Mouse (Mus musculus): Measurements from ENCODE around the gene Pdcd4.
A peak's percentile ranks its signal among the peaks of the same experiment; 100 is the strongest.

Pdcd4 gene

DNA sequence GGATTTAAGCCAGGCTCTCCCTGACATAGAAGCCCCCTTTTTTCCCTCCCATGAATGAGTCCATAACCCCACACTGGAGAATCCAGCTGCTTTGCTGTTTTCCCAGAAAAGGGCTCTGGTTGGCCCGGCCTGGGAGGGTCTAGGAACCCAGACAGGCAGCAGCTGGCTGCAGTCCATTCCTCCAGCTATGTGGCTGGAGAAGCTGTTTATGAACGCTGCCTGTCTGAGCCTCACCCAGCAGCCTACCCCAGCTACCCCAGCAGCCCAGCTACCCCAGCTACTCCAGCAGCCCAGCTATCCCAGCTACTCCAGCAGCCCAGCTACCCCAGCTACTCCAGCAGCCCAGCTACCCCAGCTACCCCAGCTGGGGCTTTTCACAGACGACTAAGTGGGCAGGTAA is at the start of gene Pdcd4:
Gene Pdcd4 (plus strand): TSS at position 171 of the 400 bp plus-strand sequence.
- DNase-seq (ENCODE audit: low spot score) = peak; percentile 52

DNA sequence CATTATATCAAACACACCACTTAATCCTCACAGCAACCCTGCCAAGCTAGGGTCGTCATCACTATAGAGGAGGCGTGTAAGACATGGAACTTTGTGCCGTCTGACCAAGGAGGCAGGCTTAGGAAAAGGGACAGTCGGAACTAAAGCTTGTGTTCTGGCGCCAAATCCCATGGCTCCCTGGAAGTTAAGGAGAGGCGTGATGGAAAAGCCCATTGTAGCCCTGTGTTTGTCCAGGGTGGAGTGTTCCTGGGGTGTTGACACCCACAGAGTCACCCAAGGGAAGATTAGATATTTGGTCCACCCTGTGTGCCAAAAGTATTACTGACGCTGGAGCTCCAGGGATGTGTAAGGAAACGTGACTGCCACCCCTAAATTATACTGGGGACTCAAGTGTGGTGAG is 48.1 kb upstream of the Pdcd4 start:
- no peak for DNase-seq (ENCODE audit: low spot score)

DNA sequence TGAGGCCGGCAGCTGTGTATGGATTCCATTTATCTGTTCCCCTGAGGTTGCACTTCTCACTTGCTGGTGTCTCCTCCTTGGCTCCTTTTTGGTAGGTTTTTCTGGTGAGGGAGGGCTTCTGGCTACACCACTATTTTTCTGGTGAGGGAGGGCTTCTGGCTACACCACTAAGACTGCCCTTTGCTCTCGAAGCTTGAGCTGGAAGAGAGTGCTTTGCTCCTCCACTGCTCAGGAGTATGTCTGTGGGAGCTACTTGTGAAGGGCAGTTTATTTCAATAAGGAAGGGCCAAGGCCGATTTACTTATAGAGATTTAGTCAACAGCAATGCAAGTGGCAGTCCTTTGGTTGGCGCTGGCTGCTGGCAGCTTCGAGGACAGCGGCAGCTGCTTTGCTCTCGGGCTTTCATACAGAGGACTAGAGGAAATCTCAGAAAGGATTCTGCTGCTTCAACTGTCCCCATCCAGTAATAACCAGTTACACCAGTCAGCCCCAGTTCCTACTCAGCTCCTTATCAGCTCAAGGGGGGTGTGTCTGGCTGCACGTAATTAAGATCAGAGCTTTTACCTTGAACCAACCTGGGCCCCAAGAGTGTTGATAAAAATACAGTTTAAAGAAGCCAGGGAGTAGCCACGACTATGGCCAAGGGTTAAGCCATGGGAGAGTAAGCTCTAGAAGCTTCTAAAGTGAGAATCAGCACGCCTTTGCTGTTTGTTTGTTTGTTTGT is 43.6 kb upstream of the Pdcd4 start:
- DNase-seq (ENCODE audit: low spot score) = no peak

DNA sequence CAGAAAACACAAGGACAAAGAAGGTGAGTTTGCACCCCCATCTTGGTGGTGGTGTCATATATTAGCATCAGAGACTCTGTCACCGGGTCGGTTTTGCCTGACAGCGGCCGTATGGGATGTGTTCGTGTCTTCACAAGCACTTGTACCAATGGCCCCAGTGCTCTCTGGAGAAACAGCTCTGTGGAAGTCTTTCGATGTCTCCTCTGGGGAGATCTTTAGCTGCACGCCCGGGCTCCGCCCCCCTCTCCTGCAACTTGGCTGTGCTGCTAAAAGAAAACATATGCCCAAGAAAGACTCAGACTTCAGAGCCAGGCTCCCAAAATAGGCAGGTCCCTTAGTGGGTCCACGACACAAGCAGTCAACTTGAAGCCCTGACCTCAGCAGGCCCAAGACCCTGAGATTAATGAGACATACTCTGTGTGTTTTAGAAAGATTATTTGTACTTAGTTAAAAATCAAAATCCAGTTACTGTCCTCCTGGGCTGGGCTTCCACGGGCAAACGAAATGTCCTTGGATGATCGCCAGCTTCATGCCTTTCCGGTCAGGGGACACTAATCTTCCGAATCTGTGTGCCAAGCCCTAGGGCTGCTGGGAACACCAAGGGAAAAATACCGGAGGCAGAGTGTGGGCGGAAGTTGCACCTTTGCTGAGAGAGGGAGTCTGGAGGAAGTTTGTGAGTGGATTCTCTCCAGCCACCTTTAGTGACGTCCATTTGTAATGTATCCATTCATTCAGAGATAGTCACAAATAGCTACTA is 41.7 kb upstream of the Pdcd4 start:
- DNase-seq (ENCODE audit: low spot score) = peak; percentile 81

DNA sequence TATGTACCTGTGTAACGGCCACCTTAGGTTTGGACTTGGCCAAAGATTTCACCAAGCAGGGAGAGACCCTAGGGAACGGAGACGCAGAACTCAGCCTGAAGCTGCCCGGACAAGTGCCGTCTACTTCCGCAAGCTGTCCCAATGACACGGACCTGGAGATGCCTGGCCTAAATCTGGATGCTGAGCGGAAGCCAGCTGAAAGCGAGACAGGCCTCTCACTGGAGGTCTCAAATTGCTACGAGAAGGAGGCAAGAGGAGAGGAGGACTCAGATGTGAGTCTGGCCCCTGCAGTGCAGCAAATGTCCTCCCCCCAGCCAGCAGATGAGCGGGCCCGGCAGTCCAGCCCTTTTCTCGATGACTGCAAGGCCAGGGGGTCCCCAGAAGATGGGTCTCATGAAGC is 40.7 kb upstream of the Pdcd4 start:
- DNase-seq (ENCODE audit: low spot score) = no peak

DNA sequence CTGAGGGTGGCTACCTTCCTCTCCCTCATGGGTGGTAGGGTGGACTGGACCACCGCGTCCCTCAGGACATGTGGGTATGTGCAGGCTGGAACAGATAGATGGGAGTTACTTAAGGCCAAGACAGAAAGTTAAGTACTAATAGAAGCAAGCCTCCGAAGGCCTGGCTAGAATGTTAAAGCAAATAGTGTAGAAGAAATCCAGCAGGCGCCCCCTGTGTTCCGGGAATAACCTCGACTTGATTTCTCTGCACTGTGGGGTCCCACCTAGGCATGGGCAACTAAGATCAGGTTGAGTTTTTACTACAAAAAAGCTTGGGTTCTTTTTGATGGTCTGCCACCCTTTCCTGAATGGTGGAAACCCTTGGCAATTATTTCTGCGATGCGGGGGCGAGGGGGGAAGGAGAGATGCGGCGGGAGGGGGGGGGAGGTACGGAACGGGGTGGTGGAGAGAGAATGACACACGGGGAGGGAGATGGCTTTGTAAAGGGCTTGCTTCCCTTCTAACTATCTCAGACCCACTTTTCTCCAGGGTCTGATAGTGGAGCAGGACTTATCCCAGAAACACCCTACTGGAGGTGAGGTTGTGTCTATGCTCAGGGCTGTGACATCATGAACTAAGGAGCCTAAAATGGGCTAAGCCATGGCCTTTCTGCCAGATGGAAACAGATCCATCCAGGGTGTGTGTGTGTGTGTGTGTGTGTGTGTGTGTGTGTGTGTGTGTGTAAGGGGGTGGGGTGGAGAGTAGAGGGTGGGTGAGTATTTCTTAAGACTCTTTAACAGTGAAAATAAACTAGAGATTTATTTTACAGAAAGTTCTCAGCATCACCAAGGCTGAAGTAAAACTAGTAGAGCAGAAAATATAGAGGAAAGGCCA is 40.0 kb upstream of the Pdcd4 start:
- DNase-seq (ENCODE audit: low spot score) = no peak

DNA sequence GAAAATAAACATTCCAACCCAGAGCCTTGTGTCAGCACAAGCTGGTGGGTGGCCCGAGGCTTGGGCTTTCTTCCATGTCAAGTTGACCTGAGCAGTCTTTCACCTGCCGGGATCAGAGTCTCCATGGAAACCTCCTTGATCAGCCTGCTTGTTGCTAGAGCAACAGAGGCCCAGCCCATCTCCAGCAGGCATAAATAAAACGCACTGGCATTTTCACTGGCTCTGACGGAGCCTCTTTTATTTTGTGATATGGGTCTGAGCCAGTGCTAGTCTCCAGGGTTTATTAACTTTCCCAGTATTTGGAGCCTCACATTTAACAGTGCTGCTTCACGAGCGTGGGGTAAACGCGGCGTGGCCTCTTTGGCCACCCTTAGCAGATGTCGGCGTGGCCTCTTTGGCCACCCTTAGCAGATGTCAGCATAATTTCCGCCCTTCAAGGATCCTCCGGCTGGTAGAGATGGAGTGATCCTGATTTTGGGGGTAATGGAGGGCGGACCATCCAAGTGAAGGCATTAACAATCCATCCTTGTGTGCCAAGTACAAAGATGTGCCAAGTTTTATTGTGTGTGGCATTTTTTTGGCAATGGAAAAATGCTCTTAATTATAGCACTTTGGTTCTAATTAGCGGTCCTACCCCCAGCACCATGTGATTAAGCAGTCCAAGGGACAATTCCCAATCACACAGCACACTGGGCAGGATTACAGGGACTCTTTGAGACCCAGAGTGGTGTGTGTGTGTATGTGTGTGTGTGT is 39.2 kb upstream of the Pdcd4 start:
- DNase-seq (ENCODE audit: low spot score) = peak; percentile 60

DNA sequence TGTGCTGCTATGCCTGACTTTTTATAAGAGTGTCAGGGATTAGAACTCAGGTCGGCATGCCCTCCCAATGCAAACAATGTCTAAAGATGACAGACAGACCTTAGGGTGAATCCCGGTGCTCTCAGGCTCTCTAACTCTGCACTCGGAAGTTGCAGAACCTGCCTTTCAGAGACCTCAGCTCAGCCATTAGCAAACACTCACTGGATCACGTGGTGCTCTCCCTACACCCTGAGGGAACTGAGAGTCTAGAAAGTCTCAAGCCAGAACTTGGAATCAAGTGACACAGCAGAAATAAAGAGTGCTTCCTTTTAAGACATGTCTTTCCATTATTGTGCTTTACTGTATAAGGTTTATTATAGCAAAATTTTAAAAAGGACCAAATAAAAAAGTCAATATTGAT is 37.1 kb upstream of the Pdcd4 start:
- DNase-seq (ENCODE audit: low spot score) = no peak

DNA sequence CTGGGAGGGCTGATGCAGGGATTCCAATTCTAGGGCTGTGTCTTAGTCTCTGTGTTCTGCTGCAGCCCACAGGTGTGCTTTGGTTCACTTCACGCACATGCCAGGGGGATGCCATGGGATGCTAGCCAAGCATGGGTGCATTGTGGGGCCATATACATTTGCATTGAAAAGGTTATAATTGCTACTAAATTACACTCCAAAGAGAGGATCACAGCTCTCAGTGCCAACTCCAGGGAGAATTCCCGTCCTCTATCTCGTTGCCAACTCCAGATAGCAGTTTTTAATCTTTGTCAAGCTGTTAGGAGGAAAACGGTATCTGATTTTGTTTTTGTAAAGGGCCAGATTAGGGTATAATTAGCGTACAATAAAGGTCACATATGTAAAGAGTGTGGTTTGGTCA is 36.2 kb upstream of the Pdcd4 start:
- DNase-seq (ENCODE audit: low spot score) = no peak

DNA sequence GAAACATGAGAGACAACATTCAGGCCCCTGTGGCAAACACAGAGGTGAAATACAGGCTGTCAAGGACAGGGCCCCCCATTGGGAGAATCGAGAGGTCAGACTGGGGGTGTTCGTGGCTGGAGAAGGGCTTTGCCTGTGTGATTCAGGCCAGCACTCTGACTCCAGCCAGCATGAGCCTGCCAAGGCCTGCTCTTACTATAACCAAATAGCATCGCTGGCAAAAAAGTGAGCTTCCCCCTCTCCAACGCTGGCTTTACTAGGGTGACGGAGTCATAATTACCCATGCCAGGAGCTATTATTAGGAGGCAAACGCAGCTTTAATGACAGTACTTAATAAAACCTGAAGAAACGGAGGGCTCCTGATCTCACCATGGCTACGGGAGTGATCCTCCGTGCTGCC is 35.2 kb upstream of the Pdcd4 start:
- no peak for DNase-seq (ENCODE audit: low spot score)

DNA sequence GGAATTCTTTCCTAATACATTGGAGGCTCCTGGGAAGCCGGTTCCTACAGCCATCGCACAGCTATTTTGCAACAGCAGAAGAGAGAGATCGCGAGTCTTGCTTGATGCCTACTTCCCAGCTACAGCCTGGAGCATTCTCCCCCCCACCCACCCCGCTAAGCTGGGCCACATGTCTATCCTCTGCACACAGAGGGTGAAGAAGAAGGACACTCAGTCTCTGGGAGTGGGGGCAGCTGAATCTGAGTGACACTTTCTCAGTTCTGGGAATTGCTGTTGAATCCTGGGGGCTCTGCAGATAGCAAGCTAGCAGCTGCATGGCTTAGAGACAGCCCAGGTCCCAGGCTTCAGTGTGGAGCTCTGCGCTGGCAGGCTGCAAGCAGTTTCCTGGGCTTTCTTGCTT is 34.1 kb upstream of the Pdcd4 start:
- DNase-seq (ENCODE audit: low spot score) = no peak

DNA sequence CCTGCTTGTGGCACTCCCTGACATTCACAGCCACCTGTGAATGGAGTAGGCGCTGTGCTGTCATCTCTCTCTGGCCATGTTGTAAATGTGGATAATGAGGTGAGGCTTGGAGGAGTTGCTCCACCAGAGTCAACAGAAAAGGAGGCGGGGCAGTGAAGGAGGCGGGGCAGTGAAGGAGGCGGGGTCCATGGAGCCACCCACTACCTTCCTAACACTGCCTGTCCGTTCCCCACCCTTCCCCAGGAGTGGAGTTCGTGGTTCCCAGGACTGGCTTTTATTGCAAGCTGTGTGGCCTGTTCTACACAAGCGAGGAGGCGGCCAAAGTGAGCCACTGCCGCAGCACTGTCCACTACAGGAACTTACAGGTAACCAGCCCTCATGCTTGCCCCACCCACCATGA is 32.9 kb upstream of the Pdcd4 start:
- no peak for DNase-seq (ENCODE audit: low spot score)

DNA sequence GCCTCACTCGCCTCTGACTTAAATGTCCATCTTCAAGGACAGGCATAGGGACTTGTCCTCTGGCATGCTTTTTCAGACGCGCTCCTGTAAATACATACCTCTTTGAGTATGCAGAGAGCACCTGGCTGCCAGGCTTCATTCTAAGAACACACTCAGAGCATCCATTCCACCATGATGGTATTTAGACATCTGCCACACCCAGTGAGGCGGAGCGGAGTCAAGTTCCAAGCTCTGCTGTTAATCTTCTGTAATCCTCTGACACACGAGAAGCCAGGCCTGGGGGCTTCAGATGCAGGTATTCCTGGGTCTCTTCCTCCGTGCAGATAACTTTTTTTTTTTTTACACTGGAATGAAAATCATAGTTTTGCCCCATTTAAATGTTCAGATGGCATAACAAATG is 32.4 kb upstream of the Pdcd4 start:
- no peak for DNase-seq (ENCODE audit: low spot score)

DNA sequence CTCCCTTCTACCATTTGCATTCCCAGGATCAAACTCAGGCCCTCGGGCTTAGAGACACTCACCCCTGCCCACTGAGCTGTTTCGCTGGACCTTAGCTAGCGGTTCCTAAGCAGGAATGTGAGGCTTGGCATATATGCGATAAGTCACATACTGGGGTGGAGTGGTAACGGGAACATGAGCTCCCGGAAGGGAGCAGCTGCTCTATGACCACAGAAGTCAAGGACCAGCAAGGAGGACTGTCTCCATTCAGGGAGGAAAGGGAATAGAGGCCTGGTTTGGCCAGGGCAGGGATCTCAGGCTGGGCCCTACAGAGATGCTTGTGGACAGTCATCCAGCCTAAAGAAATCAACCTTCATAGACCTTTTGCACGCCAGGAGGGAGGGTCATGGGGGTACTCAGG is 30.7 kb upstream of the Pdcd4 start:
- no peak for DNase-seq (ENCODE audit: low spot score)

DNA sequence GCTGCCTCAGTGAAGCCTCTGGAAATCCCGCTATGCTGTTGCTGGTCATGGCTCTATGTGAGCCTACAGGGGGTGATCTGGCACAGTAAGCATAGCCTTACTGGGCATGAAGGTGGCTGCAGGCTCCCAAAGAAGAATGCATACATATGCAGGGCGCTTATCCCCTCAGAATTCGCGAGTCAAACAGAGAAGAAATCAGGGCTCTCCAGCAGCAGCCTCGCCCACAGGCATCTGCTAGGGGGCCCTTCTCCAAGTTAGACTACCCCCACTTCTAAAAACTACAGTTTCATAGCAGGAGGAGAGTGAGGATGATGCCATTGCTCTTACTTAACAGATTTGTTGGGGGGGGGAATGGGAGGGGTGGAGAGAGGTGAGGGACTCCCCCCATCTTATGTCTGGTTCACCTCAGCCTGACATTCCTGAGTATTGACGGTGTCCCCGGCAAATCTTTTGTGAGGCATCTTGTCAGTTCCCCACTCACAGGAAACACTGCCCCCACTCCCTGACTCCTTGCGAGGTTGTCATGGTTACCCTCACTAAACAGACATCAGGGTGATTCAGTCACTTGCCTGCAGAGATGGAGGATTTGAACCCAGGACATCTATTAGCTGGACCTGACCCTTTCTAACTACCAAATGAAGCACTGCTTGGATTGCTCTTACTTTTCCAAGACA is 29.3 kb upstream of the Pdcd4 start:
- no peak for DNase-seq (ENCODE audit: low spot score)

DNA sequence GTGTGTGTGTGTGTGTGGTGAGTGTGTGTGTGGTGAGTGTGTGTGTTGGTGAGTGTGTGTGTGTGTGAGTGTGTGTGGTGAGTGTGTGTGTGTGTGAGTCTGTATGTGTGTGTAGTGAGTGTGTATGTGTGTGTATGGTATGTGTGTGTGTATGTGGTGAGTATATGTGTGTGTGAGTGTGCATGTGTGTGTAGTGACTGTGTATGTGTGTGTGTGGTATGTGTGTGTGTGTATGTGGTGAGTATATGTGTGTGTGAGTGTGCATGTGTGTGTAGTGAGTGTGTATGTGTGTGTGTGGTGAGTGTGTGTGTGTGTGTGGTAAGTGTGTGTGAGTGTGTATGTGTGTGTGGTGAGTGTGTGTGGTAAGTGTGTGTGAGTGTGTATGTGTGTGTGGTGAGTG is 24.8 kb upstream of the Pdcd4 start:
- DNase-seq (ENCODE audit: low spot score) = no peak

DNA sequence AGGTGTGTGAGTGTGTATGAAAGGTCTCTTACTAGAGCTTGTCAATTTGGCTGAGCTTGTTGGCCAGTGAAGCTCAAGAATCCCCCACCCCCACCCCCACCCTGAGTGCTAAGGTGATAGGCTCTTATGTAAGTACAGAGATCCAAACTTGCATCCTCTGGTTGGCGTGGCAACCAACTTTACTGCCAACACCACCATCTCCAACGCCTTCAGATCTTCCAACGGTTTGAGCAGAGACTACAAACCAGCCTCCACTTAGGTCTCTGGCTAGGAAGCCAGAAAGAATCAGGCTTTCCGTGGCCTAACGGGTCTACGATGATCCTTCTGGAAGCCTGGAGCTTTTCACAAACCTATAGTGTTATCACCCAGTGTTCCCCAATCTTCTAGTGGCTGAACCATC is 23.9 kb upstream of the Pdcd4 start:
- DNase-seq (ENCODE audit: low spot score) = no peak

DNA sequence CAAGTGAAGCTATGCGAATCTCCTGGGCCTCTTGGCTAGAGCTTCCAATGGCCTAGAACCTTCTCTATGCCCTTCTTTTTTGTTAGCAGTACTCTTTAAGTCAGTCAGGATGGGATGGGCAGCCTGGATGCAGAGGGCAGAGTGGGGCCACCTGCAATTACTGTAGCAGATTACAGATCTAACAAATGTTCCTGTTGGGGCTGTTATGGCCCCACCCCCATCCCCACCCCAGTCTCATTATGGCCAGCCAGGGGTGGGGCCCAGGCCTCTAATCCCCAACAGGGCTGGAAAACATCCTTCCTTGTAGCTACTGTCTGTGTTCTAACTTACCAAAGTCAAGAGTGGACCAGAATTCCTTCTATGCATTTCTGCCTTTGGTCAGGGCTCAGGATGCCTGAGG is 23.2 kb upstream of the Pdcd4 start:
- no peak for DNase-seq (ENCODE audit: low spot score)

DNA sequence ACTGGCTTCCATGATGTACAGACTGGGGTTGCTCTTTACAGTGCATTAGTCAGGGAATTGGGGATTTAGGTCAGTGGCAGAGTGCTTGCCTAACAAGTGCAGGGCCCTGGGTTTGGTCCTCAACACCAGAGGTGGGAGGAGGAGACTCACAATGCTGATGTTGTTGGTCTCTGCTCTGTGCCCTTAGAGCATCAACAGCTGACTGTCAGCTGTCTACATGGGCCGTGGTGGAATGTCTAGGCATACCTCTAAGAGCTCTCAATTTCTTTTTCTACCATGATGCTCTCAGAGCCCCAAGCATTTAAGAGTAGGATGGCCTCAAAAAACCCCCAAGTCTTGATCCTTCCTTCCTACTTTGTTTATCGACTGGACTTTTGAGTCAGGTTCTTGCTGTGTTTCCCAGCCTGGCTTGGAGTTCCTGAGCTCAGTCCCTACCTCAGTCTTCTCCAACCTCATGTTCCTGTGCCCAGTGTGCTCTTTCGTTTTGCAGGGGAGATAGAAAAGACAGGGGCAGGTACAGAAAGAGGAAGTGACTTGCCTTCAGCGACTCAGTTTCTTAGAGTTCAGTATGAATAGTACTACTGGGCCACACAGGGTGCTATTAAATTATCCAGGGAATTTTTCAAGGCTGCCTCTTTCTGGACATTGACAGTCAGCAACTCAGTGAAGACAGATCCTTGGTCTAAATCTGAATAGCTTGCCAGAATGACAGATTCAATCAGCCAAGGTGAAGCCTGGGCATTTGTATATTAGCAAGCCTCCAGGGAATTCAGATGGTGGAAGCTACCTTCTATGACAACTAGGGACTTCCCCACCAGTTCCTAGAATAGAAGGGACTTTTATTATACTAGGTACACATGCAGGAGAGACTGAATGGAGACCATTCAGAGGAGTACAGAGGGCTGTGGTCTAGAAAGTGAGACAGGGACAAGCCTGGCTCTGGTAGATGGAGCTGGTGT is 22.3 kb upstream of the Pdcd4 start:
- DNase-seq (ENCODE audit: low spot score) = no peak

DNA sequence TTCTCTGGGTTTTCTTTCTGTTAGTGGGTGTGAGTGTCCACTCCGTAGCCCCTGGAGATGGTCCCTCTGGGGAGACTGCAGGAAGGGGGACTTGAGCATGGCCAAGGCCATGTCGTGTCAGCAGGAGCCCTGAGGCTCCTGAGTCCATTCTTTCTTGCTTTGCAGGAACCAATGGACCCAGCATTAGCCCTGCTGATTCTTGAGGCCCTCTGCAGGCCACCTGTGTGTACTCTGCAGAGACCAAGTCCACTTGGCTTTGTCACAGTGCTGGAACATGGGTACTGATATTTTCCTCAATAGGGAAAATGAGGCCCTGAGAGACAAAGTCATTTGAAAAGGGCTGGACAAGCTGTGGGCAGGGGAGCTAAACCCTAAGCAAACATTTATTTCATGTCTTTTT is 21.5 kb upstream of the Pdcd4 start:
- DNase-seq (ENCODE audit: low spot score) = no peak
